Mouse (Mus musculus) right cerebral cortex, postnatal 4 days (tissue): ENCODE data around the gene Nubp1.

ENCODE experiments used
- DNase-seq: peaks from one replicate; pipeline ENCODE4 v3.0.0-alpha.2; 2022

The Nubp1 gene

GRCm38 (mm10) chr16:10411764-10412746 is at the start of gene Nubp1:
Gene Nubp1, plus strand, starts transcription at chr16:10411948.
- peak; percentile 94 for DNase-seq

- no peak for DNase-seq
These were observed 48.7 kb upstream of the Nubp1 start for GRCm38 (mm10) chr16:10363061-10363460.

- DNase-seq: no peak
These were observed 46.0 kb upstream of the Nubp1 start for GRCm38 (mm10) chr16:10365796-10366195.

- DNase-seq: peak; percentile 31
These were observed 45.2 kb upstream of the Nubp1 start for GRCm38 (mm10) chr16:10366240-10367217.

- no peak for DNase-seq
These were observed 42.2 kb upstream of the Nubp1 start for GRCm38 (mm10) chr16:10369468-10369934.

GRCm38 (mm10) chr16:10369996-10370395 is 41.8 kb upstream of the Nubp1 start:
- DNase-seq: no peak

GRCm38 (mm10) chr16:10372372-10372771 is 39.4 kb upstream of the Nubp1 start:
- no peak for DNase-seq

GRCm38 (mm10) chr16:10374254-10375011 is 37.3 kb upstream of the Nubp1 start:
- DNase-seq: peak; percentile 33

- no peak for DNase-seq
These were observed 34.5 kb upstream of the Nubp1 start for GRCm38 (mm10) chr16:10377286-10377685.

GRCm38 (mm10) chr16:10379531-10379930 is 32.2 kb upstream of the Nubp1 start:
- DNase-seq: no peak

- no peak for DNase-seq
These were observed 27.7 kb upstream of the Nubp1 start for GRCm38 (mm10) chr16:10384060-10384497.

- no peak for DNase-seq
These were observed 27.2 kb upstream of the Nubp1 start for GRCm38 (mm10) chr16:10384544-10384943.

GRCm38 (mm10) chr16:10385261-10385660 is 26.5 kb upstream of the Nubp1 start:
- no peak for DNase-seq

GRCm38 (mm10) chr16:10388634-10389365 is 22.9 kb upstream of the Nubp1 start:
- DNase-seq: no peak

- no peak for DNase-seq
These were observed 19.2 kb upstream of the Nubp1 start for GRCm38 (mm10) chr16:10392587-10392986.

- peak; percentile 27 for DNase-seq
These were observed 16.8 kb upstream of the Nubp1 start, which contains the start of gene Tekt5 for GRCm38 (mm10) chr16:10394699-10395540. Gene Tekt5, minus strand, starts transcription at chr16:10395490.

- no peak for DNase-seq
These were observed 13.0 kb upstream of the Nubp1 start for GRCm38 (mm10) chr16:10398755-10399154.

- DNase-seq: peak; percentile 95
These were observed 12.6 kb upstream of the Nubp1 start for GRCm38 (mm10) chr16:10399160-10399559.

GRCm38 (mm10) chr16:10415976-10416375 is 4.2 kb downstream of the Nubp1 start:
- peak; percentile 42 for DNase-seq

- no peak for DNase-seq
These were observed 5.1 kb downstream of the Nubp1 start for GRCm38 (mm10) chr16:10416866-10417265.
